Mouse (Mus musculus) forebrain, postnatal 0 days (tissue): ENCODE measurements around the gene Prkcg. TPM values are rescaled to one million over a fixed set of nuclear protein-coding genes. Genes with fewer than 3 reads are reported as not detected.
A peak's percentile ranks its signal among the peaks of the same experiment; 100 is the strongest.
"Not testable (repeated sequence)": the region's sequence is repeated elsewhere in the genome, so short reads cannot be mapped to it uniquely, and the experiment has no call there.

Experiments used
- ATAC-seq: fragments of 200-750 bp; cut with Nextera tagmentation; 2 replicates; pipeline ENCODE4 v1.8.0; 2017; ENCODE audit warnings: mild to moderate bottlenecking, moderate library complexity
- DNase-seq: peaks from one replicate; pipeline ENCODE4 v3.0.0-alpha.2; 2015
- H3K27ac ChIP-seq: fragments of 300-500 bp; sonication (generic); 2 replicates; pipeline ENCODE4 v1.5.1; 2014; ENCODE audit warnings: low read depth, mild to moderate bottlenecking, antibody characterized with exemption, low read length, moderate library complexity, mixed read lengths
- H3K27me3 ChIP-seq: fragments of 300-500 bp; sonication (generic); 2 replicates; pipeline ENCODE4 v1.6.1; 2014; ENCODE audit warnings: mild to moderate bottlenecking, low read length, mixed read lengths; ENCODE audit not compliant: insufficient read depth
- H3K36me3 ChIP-seq: fragments of 300-500 bp; sonication (generic); 2 replicates; pipeline ENCODE4 v1.6.1; 2014; ENCODE audit warnings: mild to moderate bottlenecking, moderate library complexity; ENCODE audit not compliant: insufficient read depth
- H3K4me1 ChIP-seq: fragments of 300-500 bp; sonication (generic); 2 replicates; pipeline ENCODE4 v1.6.1; 2014; ENCODE audit warnings: antibody characterized with exemption; ENCODE audit not compliant: insufficient read depth
- H3K4me2 ChIP-seq: fragments of 300-500 bp; sonication (generic); 2 replicates; pipeline ENCODE4 v1.6.1; 2014; ENCODE audit warnings: low read depth, mild to moderate bottlenecking, moderate library complexity
- H3K4me3 ChIP-seq: fragments of 300-500 bp; sonication (generic); 2 replicates; pipeline ENCODE4 v1.5.1; 2014; ENCODE audit warnings: low read depth, low read length, mixed read lengths
- H3K9ac ChIP-seq: fragments of 300-500 bp; sonication (generic); 2 replicates; pipeline ENCODE4 v1.6.1; 2014; ENCODE audit warnings: mild to moderate bottlenecking
- H3K9me3 ChIP-seq: fragments of 300-500 bp; sonication (generic); 2 replicates; pipeline ENCODE4 v1.6.1; 2016; ENCODE audit warnings: low read length
- CTCF ChIP-seq: sonication (generic); IDR thresholded peaks from 2 replicates; pipeline ENCODE4 v1.5.1; 2016; ENCODE audit warnings: antibody characterized with exemption, control low read depth, low read depth
- WGBS: fragments of 180-500 bp; shearing (Covaris S2); extraction: QIAGEN DNeasy Blood & Tissue Kit; methylation state at CpG from one replicate; pipeline ENCODE4 v1.1.7; 2014; 5-methylcytosine and 5-hydroxymethylcytosine counted together
- polyA plus RNA-seq: library from polyadenylated mRNA; unstranded; fragments of >200 nt; fragmentation: Nextera tagmentation; extraction: Ambion mirVana; gene quantifications from 2 replicates; pipeline ENCODE4 v1.2.1, GENCODE M21; 2015
- total RNA-seq: library from RNA; depleted of rRNA; stranded (reverse); fragments of >200 nt; gene quantifications from 2 replicates; pipeline ENCODE4 v1.2.3, GENCODE M21; 2014

Prkcg gene
- total and polyA plus RNA-seq, 2 experiments from 2014 or later, result 10.2 to 15.1 TPM

DNA sequence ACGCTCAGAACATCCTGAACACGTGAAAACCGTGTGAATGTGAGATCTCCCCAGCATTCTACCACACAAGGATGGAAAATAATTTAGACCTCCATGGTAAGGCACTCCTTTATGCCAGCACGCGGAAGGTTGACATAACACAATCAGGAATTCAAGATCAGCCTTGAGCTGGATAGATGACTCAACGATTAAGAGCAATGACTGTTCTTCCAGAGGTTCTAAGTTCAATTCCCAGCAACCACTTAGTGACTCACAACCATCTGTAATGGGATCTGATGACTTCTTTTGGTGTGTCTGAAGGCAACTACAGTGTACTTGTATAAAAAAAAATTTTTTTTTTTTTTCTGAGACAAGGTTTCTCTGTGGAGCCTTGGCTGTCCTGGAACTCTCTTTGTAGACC is 23.7 kb upstream of the Prkcg start:
- Histone ChIP-seq H3K9me3 (no peaks in the 10 kb centered on the region), H3K36me3 (no peaks in the 10 kb centered on the region), H3K27ac (no peak overlapping the region), H3K27me3 (no peaks in the 10 kb centered on the region), H3K4me3 (no peak overlapping the region), H3K9ac (no peak overlapping the region), H3K4me1 (no peaks in the 10 kb centered on the region), H3K4me2 (no peak overlapping the region)
- ATAC-seq, result no peak
- 70% methylated on average over 6 of the region's 6 CpGs for WGBS
- TF ChIP-seq CTCF, result no peak
- DNase-seq, result no peak

- Histone ChIP-seq H3K9me3 (no peaks in the 10 kb centered on the region), H3K27ac (no peak overlapping the region), H3K9ac (no peak overlapping the region), H3K27me3 (no peaks in the 10 kb centered on the region), H3K4me2 (no peak overlapping the region), H3K4me1 (no peaks in the 10 kb centered on the region), H3K36me3 (no peaks in the 10 kb centered on the region), H3K4me3 (no peak overlapping the region)
- no peak for TF ChIP-seq CTCF
- 81% methylated on average over 3 of the region's 3 CpGs for WGBS
- ATAC-seq (no peak), DNase-seq (no peak)
Measured at GRCm38 (mm10) chr7:3267261-3267660, 21.7 kb upstream of the Prkcg start.

GRCm38 (mm10) chr7:3267888-3268287 is 21.1 kb upstream of the Prkcg start:
- 80% methylated on average over 8 of the region's 8 CpGs for WGBS
- no peak overlapping the region for H3K27ac ChIP-seq
- TF ChIP-seq CTCF, result no peak
- DNase-seq, result no peak
- ATAC-seq, result no peak
- no peak overlapping the region for H3K4me3 ChIP-seq
- no peaks in the 10 kb centered on the region for H3K27me3 ChIP-seq
- no peak overlapping the region for H3K9ac ChIP-seq
- H3K9me3 ChIP-seq, result no peaks in the 10 kb centered on the region
- H3K4me1 ChIP-seq, result no peaks in the 10 kb centered on the region
- no peaks in the 10 kb centered on the region for H3K36me3 ChIP-seq
- no peak overlapping the region for H3K4me2 ChIP-seq

DNA sequence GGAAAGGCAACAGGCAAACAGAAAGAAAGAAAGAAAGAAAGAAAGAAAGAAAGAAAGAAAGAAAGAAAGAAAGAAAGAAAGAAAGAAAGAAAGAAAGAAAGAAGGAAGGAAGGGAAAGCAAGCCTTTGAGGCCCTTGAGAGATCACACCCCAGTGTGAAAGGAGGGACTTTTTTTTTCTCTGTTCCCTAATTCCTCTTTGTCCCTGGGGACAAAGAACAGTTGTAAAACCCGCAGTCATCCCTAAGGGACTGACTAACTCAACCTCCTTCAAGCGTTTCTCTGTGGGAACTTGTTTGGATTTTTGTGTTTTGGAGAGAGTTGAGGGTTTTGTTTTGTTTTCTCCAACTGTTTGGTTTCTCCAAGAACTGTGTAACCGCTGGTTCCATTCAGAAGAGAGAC is 20.7 kb upstream of the Prkcg start:
- TF ChIP-seq CTCF, result no peak
- 15% methylated on average over 3 of the region's 3 CpGs for WGBS
- no peaks in the 10 kb centered on the region for H3K9me3 ChIP-seq
- no peak overlapping the region for H3K27ac ChIP-seq
- no peak for ATAC-seq
- H3K4me3 ChIP-seq, result no peak overlapping the region
- DNase-seq, result no peak
- no peaks in the 10 kb centered on the region for H3K27me3 ChIP-seq
- no peaks in the 10 kb centered on the region for H3K36me3 ChIP-seq
- no peaks in the 10 kb centered on the region for H3K4me1 ChIP-seq
- no peak overlapping the region for H3K4me2 ChIP-seq
- no peak overlapping the region for H3K9ac ChIP-seq

DNA sequence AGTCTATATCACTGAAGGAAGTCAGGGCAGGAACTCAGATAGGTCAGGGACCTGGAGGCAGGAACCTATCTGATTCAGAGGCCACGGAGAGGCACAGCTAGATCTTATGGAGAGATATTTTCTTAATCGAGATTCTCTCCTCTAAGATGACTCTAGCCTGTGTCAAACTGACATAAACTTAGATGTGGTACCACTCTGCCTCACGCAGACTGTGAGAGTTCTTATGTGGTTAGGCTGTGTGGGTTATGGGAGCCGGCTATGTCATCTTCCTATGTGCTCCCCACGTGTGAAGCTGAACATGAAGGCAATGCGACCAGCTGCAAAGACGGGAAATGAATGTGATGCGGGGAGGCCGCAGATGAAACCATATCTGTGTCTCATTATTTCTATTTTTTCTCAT is 16.8 kb upstream of the Prkcg start:
- Histone ChIP-seq H3K27ac (no peak overlapping the region), H3K4me2 (no peak overlapping the region), H3K9ac (no peak overlapping the region), H3K27me3 (no peaks in the 10 kb centered on the region), H3K9me3 (no peaks in the 10 kb centered on the region), H3K36me3 (no peaks in the 10 kb centered on the region), H3K4me3 (no peak overlapping the region), H3K4me1 (no peaks in the 10 kb centered on the region)
- WGBS, result 86% methylated on average over 9 of the region's 9 CpGs
- DNase-seq, result no peak
- no peak for TF ChIP-seq CTCF
- ATAC-seq, result no peak

GRCm38 (mm10) chr7:3275455-3276170 is 13.4 kb upstream of the Prkcg start:
- DNase-seq, result peak; percentile 43
- WGBS, result 59% methylated on average over 6 of the region's 6 CpGs

DNA sequence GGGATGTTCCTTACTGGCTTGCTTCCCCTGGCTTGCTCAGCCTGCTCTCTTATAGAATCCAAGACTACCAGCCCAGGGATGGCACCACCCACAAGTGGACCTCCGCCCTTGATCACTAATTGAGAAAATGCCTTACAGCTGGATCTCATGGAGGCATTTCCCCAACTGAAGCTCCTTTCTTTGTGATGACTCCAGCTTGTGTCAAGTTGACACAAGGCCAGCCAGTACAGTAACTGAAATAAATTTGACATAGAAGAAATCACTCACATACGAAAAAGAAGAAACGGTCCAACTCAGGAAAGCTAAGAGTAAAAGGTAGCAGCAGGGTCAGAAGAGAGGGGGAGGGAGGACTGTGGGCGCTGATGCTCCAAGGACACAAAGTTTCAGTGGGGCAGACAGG is 12.2 kb upstream of the Prkcg start:
- H3K27ac ChIP-seq, H3K4me1 ChIP-seq, H3K4me2 ChIP-seq, H3K9ac ChIP-seq, H3K4me3 ChIP-seq, DNase-seq, H3K36me3 ChIP-seq, H3K9me3 ChIP-seq, H3K27me3 ChIP-seq, ATAC-seq: not testable (repeated sequence)
- WGBS, result 25% methylated on average over 4 of the region's 4 CpGs

More at GRCm38 (mm10) chr7:3275455-3276170, 13.4 kb upstream of the Prkcg start:
- peak overlapping the region; percentile 74 for H3K27ac ChIP-seq
- H3K4me2 ChIP-seq, result no peak overlapping the region
- no peaks in the 10 kb centered on the region for H3K4me1 ChIP-seq
- no peak overlapping the region for H3K4me3 ChIP-seq
- H3K9ac ChIP-seq, result no peak overlapping the region
- TF ChIP-seq CTCF, result no peak
- peak; percentile 47 for ATAC-seq
- no peaks in the 10 kb centered on the region for H3K27me3 ChIP-seq
- H3K9me3 ChIP-seq, result no peaks in the 10 kb centered on the region
- H3K36me3 ChIP-seq, result no peaks in the 10 kb centered on the region
